Mouse (Mus musculus): Measurements from ENCODE around the gene Bcl2l14. TPM values are rescaled to one million over a fixed set of nuclear protein-coding genes. Genes with fewer than 3 reads are reported as not detected.
A peak's percentile ranks its signal among the peaks of the same experiment; 100 is the strongest.

Bcl2l14 gene
- total RNA-seq, 2 experiments from 2014 or later = not detected

- peak overlapping the region; percentile 48 for H3K4me3 ChIP-seq
- no peak for TF ChIP-seq CTCF (conservative IDR thresholded peaks at IDR 0.05)
- DNase-seq (ENCODE audit: low spot score in 2 of 2) = peak; percentile 29 to 32
- H3K27ac ChIP-seq = peak overlapping the region; percentile 83
Measured at GRCm38 (mm10) chr6:134439401-134440021, 43.4 kb downstream of the Bcl2l14 start.

DNA sequence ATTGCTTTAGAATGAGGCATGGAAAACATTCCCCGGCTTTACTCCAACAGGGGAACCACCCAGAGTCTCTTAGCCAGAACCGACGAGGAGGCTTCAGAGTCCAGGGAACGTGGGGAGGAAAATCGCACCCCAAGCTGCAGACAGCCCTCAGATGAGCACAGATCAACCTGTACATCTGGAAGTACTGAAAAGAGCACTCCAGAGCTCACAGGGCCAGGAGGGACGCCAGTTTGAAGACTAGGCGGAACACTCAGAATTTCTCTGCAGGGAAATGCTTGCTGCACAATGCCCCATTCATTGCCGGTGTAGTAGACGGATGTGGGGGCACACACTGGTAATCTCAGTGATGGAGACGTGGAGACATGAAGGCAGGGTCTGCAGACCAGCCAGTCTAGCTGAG lies 43.9 kb downstream of the Bcl2l14 start:
- TF ChIP-seq CTCF (conservative IDR thresholded peaks at IDR 0.05) = no peak
- DNase-seq (ENCODE audit: low spot score in 2 of 2) = no peak
- peak overlapping the region; percentile 48 for H3K4me3 ChIP-seq
- H3K27ac ChIP-seq = peak overlapping the region; percentile 83

DNA sequence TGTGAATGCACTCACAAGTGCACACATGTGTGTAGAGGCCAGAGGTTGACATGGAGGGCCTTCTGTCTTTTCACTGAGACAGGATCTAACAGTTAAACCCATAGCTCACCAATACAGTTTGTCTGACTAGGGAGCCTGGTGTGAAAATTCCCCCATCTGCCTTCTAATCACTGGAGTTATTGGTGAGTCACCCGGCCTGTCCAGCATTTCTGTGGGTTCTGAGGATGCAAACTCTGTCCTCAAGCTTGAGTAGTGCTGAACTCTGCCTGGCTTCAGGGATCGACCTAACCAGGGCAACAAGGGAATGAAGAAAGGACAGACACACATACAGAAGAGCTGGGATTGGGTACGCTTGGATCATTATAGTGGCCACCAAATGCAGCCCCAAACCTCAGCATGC lies 45.6 kb downstream of the Bcl2l14 start:
- no peak for DNase-seq (ENCODE audit: low spot score in 2 of 2)
- Histone ChIP-seq H3K27ac (no peak overlapping the region), H3K4me3 (no peak overlapping the region)
- no peak for TF ChIP-seq CTCF (conservative IDR thresholded peaks at IDR 0.05)

GRCm38 (mm10) chr6:134442219-134442618 lies 46.1 kb downstream of the Bcl2l14 start:
- no peak for TF ChIP-seq CTCF (conservative IDR thresholded peaks at IDR 0.05)
- Histone ChIP-seq H3K27ac (no peak overlapping the region), H3K4me3 (no peak overlapping the region)
- no peak for DNase-seq (ENCODE audit: low spot score in 2 of 2)

DNA sequence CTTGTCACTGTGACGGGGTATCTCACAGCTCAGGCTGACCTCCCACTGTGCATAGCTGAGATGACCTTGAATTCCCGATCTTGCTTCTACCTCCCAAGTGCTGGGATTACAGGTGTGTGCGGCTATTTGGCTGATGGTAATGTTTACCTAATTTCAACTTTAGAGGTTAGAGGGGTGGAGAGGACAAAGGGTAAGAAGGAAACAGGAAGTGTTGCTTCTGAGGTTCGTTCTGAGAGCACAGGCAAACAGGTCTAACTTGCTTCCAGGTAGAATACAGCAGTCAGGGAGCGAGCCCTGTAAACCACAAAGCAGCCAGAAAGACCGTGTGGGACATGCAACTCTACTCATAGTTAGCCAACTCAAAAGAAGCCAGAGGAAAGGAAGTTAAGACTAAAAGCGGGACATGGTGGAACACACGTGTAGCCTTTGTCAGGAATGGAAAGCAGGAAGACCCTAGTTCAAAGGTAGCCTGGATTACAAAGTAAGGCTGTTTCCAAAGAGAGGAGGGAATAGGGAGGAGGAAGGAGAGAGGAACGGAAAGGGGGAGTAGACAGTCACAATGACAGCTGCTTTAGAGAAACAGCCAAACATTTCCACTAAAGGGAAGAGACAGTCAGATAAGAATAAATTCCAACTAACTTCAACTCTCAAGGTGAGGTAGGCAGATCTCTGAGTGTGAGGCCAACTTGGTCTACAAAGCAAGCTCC lies 47.2 kb downstream of the Bcl2l14 start:
- no peak for DNase-seq (ENCODE audit: low spot score in 2 of 2)
- no peak overlapping the region for H3K27ac ChIP-seq
- no peak overlapping the region for H3K4me3 ChIP-seq
- TF ChIP-seq CTCF (conservative IDR thresholded peaks at IDR 0.05) = no peak

DNA sequence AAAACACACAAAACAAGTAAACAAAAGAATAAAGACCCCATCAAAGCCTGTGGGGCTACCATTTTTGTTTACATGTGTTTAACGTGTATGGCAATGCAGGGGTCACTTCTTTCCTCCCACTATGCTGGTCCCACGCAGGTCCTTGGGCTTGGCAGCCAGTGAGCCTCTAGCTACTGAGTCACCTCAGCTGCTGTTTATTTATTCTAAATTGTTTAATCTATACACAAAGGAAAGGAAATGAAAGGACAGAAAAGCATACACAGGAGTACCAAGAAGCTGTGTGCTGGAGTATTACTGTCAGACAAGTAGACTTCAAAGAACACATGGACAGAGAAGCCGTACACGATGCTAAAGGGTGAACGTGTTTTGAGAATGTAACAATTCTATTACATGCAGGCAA lies 47.8 kb downstream of the Bcl2l14 start:
- DNase-seq (ENCODE audit: low spot score in 2 of 2) = no peak
- Histone ChIP-seq H3K27ac (no peak overlapping the region), H3K4me3 (no peak overlapping the region)
- TF ChIP-seq CTCF (conservative IDR thresholded peaks at IDR 0.05) = no peak

DNA sequence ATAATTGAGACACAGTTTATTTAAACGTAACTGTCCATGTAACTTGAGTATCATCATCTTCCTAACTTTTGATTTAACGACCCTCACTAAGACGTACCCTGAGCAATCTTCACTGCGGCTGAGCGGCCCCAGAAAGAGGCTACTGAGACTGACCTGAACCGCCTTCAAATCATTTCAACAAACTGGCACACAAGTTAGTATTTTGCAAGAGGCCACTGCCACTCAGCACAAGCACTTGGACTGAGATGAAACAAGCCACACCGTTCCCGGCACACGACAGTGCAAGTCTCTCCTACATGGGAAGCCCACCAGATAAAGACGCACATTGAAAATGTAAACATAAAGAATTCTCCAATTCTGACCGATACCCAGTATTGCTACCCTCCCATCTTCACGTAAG lies 52.3 kb downstream of the Bcl2l14 start:
- no peak for TF ChIP-seq CTCF (conservative IDR thresholded peaks at IDR 0.05)

GRCm38 (mm10) chr6:134449958-134450357 lies 53.8 kb downstream of the Bcl2l14 start:
- no peak overlapping the region for H3K4me3 ChIP-seq
- TF ChIP-seq CTCF (conservative IDR thresholded peaks at IDR 0.05) = no peak
- peak in 1 of 2 experiments; percentile 24 for DNase-seq (ENCODE audit: low spot score in 2 of 2)
- peak overlapping the region; percentile 28 for H3K27ac ChIP-seq

More for the DNA sequence above, 52.3 kb downstream of the Bcl2l14 start:
- no peak overlapping the region for H3K4me3 ChIP-seq
- no peak for DNase-seq (ENCODE audit: low spot score in 2 of 2)
- no peak overlapping the region for H3K27ac ChIP-seq

- Histone ChIP-seq H3K27ac (peak overlapping the region; percentile 28), H3K4me3 (no peak overlapping the region)
- no peak for DNase-seq (ENCODE audit: low spot score in 2 of 2)
- no peak for TF ChIP-seq CTCF (conservative IDR thresholded peaks at IDR 0.05)
Measured at GRCm38 (mm10) chr6:134450661-134451119, 54.6 kb downstream of the Bcl2l14 start.

DNA sequence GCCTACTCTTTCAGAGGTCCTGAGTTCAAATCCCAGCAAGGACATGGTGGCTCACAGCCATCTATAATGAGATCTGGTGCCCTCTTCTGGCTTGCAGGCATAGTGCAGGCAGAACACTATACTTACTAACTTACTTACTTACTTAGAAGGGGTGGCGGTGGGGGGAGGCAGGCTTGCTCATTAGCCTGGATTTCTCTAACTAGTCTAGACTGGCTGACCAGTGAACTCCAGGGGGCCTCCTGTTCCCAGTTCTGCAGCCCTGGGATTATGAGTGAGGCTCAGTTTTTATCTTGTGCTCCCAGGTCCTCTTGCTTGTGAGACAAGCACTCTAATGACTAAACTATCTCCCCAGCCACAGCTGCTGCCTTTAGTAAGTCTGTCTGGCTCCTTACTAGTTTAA lies 58.0 kb downstream of the Bcl2l14 start:
- Histone ChIP-seq H3K4me3 (no peak overlapping the region), H3K27ac (no peak overlapping the region)
- TF ChIP-seq CTCF (conservative IDR thresholded peaks at IDR 0.05) = peak; percentile 68
- DNase-seq (ENCODE audit: low spot score in 2 of 2) = no peak

DNA sequence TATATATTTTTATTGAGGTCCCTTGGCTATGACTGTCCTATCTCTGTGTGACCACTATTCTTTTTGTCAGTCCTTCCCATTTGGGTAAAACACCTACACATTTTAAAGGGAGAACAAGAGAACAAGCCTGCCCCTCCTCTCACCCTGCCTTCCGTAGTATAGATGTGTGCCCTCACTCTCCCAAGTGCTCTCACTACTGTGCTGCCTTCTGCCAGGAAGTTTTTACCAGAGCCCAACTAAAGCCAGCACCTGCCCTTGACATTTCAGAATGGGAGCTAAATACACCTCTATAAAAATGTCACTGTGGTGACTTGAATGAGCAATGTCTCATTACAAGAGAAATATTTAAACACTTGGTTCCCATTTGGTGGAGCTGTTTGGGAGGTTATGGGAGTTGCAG lies 62.3 kb downstream of the Bcl2l14 start:
- Histone ChIP-seq H3K4me3 (no peak overlapping the region), H3K27ac (no peak overlapping the region)
- DNase-seq (ENCODE audit: low spot score in 2 of 2) = no peak
- no peak for TF ChIP-seq CTCF (conservative IDR thresholded peaks at IDR 0.05)

GRCm38 (mm10) chr6:134461175-134461574 lies 65.1 kb downstream of the Bcl2l14 start:
- Histone ChIP-seq H3K27ac (peak overlapping the region; percentile 53), H3K4me3 (no peak overlapping the region)
- DNase-seq (ENCODE audit: low spot score in 2 of 2) = no peak
- no peak for TF ChIP-seq CTCF (conservative IDR thresholded peaks at IDR 0.05)

- no peak for TF ChIP-seq CTCF (conservative IDR thresholded peaks at IDR 0.05)
- DNase-seq (ENCODE audit: low spot score in 2 of 2) = no peak
- no peak overlapping the region for H3K4me3 ChIP-seq
- no peak overlapping the region for H3K27ac ChIP-seq
Measured at GRCm38 (mm10) chr6:134466671-134467229, 70.6 kb downstream of the Bcl2l14 start.
